ENCODE assay signal across 10 mouse cellular contexts in the genomic region with DNA sequence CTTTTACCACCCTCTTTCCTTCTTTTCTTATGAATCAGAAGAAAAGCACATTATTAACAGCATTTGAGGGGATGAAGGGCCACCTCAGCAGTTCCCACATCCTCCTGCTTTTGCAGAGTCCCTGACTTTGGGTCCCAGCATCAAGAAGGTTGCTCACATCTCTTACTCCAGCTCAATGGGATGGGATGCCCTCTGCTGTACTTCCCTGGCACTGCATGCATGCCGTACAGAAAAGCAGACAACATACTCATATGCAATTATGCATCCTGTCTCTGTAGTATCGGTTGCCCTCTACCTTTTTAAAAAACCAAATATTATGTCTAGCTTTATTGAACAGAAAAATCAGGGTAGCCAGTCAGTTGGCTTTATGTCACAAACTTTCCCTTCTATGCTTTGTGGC. TPM values are rescaled to one million over a fixed set of nuclear protein-coding genes. Genes with fewer than 3 reads are reported as not detected.
DNase-seq lines count a peak whose midpoint lies in the region; ATAC-seq and TF ChIP-seq lines count a peak whose summit lies in the region.
"Had no signal": no experiment of that assay in that cellular context is flagged by ENCODE, and none has a peak within 500 bp of the region (broad histone marks: within the 10 kb centered on the region; RNA-seq: fewer than 3 reads in every experiment).

No protein-coding gene starts in this region.

- no peaks in the 10 kb centered on the region for H3K27me3 ChIP-seq in heart, adult 2 months (ENCODE audit: control insufficient read depth, insufficient read depth, low read length)
- no peaks in the 10 kb centered on the region for H3K27me3 ChIP-seq in midbrain, embryonic 10.5 days (ENCODE audit: low read depth, poor library complexity, severe bottlenecking)
- no peaks in the 10 kb centered on the region for H3K27me3 ChIP-seq in midbrain, embryonic 14.5 days (ENCODE audit: control insufficient read depth, insufficient read depth, low read length)
- no peaks in the 10 kb centered on the region for H3K27me3 ChIP-seq in stomach, postnatal 0 days (ENCODE audit: control insufficient read depth, insufficient read depth, low read length)
- H3K27me3 ChIP-seq: liver, embryonic 15.5 days had no signal

- H3K4me2 ChIP-seq in midbrain, embryonic 14.5 days (ENCODE audit: low read length), result no peak overlapping the region
- H3K4me2 ChIP-seq in stomach, postnatal 0 days (replicated peaks; ENCODE audit: low read depth), result no peak overlapping the region
- H3K4me2 ChIP-seq: liver, embryonic 15.5 days had no signal

- no peaks in the 10 kb centered on the region for H3K9me3 ChIP-seq in midbrain, embryonic 10.5 days (replicated peaks)
- H3K9me3 ChIP-seq in midbrain, embryonic 14.5 days (ENCODE audit: control insufficient read depth, low read length), result no peaks in the 10 kb centered on the region
- H3K9me3 ChIP-seq in stomach, postnatal 0 days (ENCODE audit: control insufficient read depth, low read length), result no peaks in the 10 kb centered on the region
- H3K9me3 ChIP-seq: liver, embryonic 15.5 days had no signal

- H3K27ac ChIP-seq in heart, adult 2 months, result no peak overlapping the region
- H3K27ac ChIP-seq in midbrain, embryonic 10.5 days (replicated peaks), result no peak overlapping the region
- H3K27ac ChIP-seq in midbrain, embryonic 14.5 days (replicated peaks; ENCODE audit: low read depth, low read length), result no peak overlapping the region
- no peak overlapping the region for H3K27ac ChIP-seq in stomach, postnatal 0 days (replicated peaks)
- H3K27ac ChIP-seq: liver, embryonic 15.5 days had no signal

- H3K4me3 ChIP-seq in heart, adult 2 months, result no peak overlapping the region
- no peak overlapping the region for H3K4me3 ChIP-seq in midbrain, embryonic 10.5 days
- H3K4me3 ChIP-seq in midbrain, embryonic 14.5 days (replicated peaks; ENCODE audit: low read depth, low read length), result no peak overlapping the region
- no peak overlapping the region for H3K4me3 ChIP-seq in stomach, postnatal 0 days (ENCODE audit: low read depth, low read length)
- H3K4me3 ChIP-seq: liver, embryonic 15.5 days had no signal

- 73% methylated on average over 2 of the region's 2 CpGs for WGBS in heart, adult 2 months
- 79% methylated on average over 2 of the region's 2 CpGs for WGBS in midbrain, embryonic 10.5 days
- WGBS in midbrain, embryonic 14.5 days, result 77% methylated on average over 2 of the region's 2 CpGs
- WGBS in stomach, postnatal 0 days, result 64% methylated on average over 2 of the region's 2 CpGs

- intact Hi-C loops in heart, adult 2 months (cut with DNase I), result no loop called here

- H3K36me3 ChIP-seq in heart, adult 2 months (ENCODE audit: control insufficient read depth, insufficient read depth, low read length), result no peaks in the 10 kb centered on the region
- H3K36me3 ChIP-seq in midbrain, embryonic 10.5 days, result no peaks in the 10 kb centered on the region
- H3K36me3 ChIP-seq in midbrain, embryonic 14.5 days (ENCODE audit: control insufficient read depth, insufficient read depth, low read length), result no peaks in the 10 kb centered on the region
- H3K36me3 ChIP-seq in stomach, postnatal 0 days (ENCODE audit: control insufficient read depth, insufficient read depth, low read length), result no peaks in the 10 kb centered on the region
- H3K36me3 ChIP-seq: liver, embryonic 15.5 days had no signal

- TF ChIP-seq EP300 in heart, adult 2 months (IDR thresholded peaks at IDR 0.05; ENCODE audit: insufficient read depth, low read depth, low read length), result no peak
- no peak for TF ChIP-seq EP300 in stomach, postnatal 0 days (optimal IDR thresholded peaks at IDR 0.05)

- TF ChIP-seq CTCF in heart, adult 2 months (IDR thresholded peaks at IDR 0.05), result peak; percentile 46
- peak; percentile 59 for TF ChIP-seq CTCF in stomach, postnatal 0 days (IDR thresholded peaks at IDR 0.05; ENCODE audit: low read depth)

- H3K9ac ChIP-seq in heart, adult 2 months (ENCODE audit: low read depth, low read length), result no peak overlapping the region
- H3K9ac ChIP-seq in midbrain, embryonic 14.5 days (replicated peaks; ENCODE audit: low read length), result no peak overlapping the region
- no peak overlapping the region for H3K9ac ChIP-seq in stomach, postnatal 0 days (ENCODE audit: low read length)
- H3K9ac ChIP-seq: liver, embryonic 15.5 days had no signal

- no peak for DNase-seq in heart, adult 2 months
- DNase-seq in heart, adult 8-10 months (ENCODE audit: low spot score), result no peak
- DNase-seq in midbrain, embryonic 10.5 days (ENCODE audit: low spot score), result peak; percentile 20
- no peak for DNase-seq in midbrain, embryonic 14.5 days
- DNase-seq in ZHBTc4 (ENCODE audit: low read depth, low spot score), result peak; percentile 71
- DNase-seq in stomach, postnatal 0 days (ENCODE audit: low spot score), result no peak
- no peak for DNase-seq in frontal cortex, postnatal 25 days (ENCODE audit: low spot score in 2 of 2)
- DNase-seq: heart, postnatal 14 days had no signal

- no peaks in the 10 kb centered on the region for H3K79me2 ChIP-seq in heart, adult 2 months (replicated peaks; ENCODE audit: control insufficient read depth, insufficient read depth, low read length)

- no peak for TF ChIP-seq POLR2A in heart, adult 2 months (IDR thresholded peaks at IDR 0.05; ENCODE audit: insufficient read depth, low read depth, low read length)

- H3K4me1 ChIP-seq in heart, adult 2 months (ENCODE audit: control insufficient read depth, insufficient read depth, low read length), result no peaks in the 10 kb centered on the region
- H3K4me1 ChIP-seq in midbrain, embryonic 10.5 days, result no peaks in the 10 kb centered on the region
- H3K4me1 ChIP-seq in midbrain, embryonic 14.5 days (ENCODE audit: control insufficient read depth, insufficient read depth, low read length), result no peaks in the 10 kb centered on the region
- H3K4me1 ChIP-seq in stomach, postnatal 0 days (replicated peaks; ENCODE audit: control insufficient read depth, insufficient read depth), result no peaks in the 10 kb centered on the region
- H3K4me1 ChIP-seq: liver, embryonic 15.5 days had no signal

- no peak for ATAC-seq in midbrain, embryonic 14.5 days (ENCODE audit: low FRiP score, low TSS enrichment)
- no peak for ATAC-seq in stomach, postnatal 0 days (ENCODE audit: low FRiP score, low TSS enrichment)
- ATAC-seq: midbrain, embryonic 16.5 days had no signal

RNA-seq across cellular contexts. Expression of a gene that starts 37.8 kb away (rescaled TPM):
- total RNA-seq in heart, adult 2 months (2021), result 1 to 10 TPM; 7.0 to 8.2 TPM
- polyA plus RNA-seq in heart, adult 2 months (2012; rRNA removed), result 1.7 and 2.0 TPM in 2 replicates
- 10 to 100 TPM in 1 of 4 experiments, 1 to 10 TPM in 3; 9.1 to 11.6 (median 9.6) TPM for total RNA-seq in heart, adult 8-10 months (2022)
- polyA plus RNA-seq in midbrain, embryonic 10.5 days (2016; fragmentation: Nextera tagmentation; extraction: Ambion mirVana), result 3.8 and 7.0 TPM in 2 replicates
- 22.3 and 26.9 TPM in 2 replicates for polyA plus RNA-seq in midbrain, embryonic 14.5 days (2014; fragmentation: Nextera tagmentation; extraction: Ambion mirVana)
- 1.8 and 1.9 TPM in 2 replicates for polyA plus RNA-seq in stomach, postnatal 0 days (2015; fragmentation: Nextera tagmentation; extraction: Ambion mirVana)

Comparison
In these comparisons a context has a peak if more than half of its experiments do, and no peak if none do; other contexts are left out.
1. DNase-seq: peak in midbrain, embryonic 10.5 days (single experiment) and ZHBTc4 (single experiment); none in heart, adult 2 months (0 of 2), heart, adult 8-10 months (single experiment), midbrain, embryonic 14.5 days (single experiment), stomach, postnatal 0 days (single experiment) and frontal cortex, postnatal 25 days (0 of 2).